Mouse (Mus musculus) testis, adult 2 months (tissue): ENCODE results near the gene Gm5269. TPM values are rescaled to one million over a fixed set of nuclear protein-coding genes. Genes with fewer than 3 reads are reported as not detected.

ENCODE experiments used
- H3K27ac ChIP-seq: fragments of 200-500 bp; 2 replicates; pipeline ENCODE4 v1.5.1; 2012; ENCODE audit warnings: low read depth, low read length; ENCODE audit not compliant: control insufficient read depth, insufficient read depth
- H3K27me3 ChIP-seq: fragments of 200-500 bp; 2 replicates; pipeline ENCODE4 v1.6.1; 2012; ENCODE audit warnings: mild to moderate bottlenecking, low read length, moderate library complexity; ENCODE audit not compliant: control insufficient read depth, insufficient read depth
- H3K36me3 ChIP-seq: fragments of 200-500 bp; 2 replicates; pipeline ENCODE4 v1.6.1; 2012; ENCODE audit warnings: mild to moderate bottlenecking, low read length; ENCODE audit not compliant: control insufficient read depth, insufficient read depth
- H3K4me1 ChIP-seq: fragments of 200-500 bp; 2 replicates; pipeline ENCODE4 v1.6.1; 2012; ENCODE audit warnings: low read length; ENCODE audit not compliant: control insufficient read depth, insufficient read depth
- H3K4me3 ChIP-seq: fragments of 200-500 bp; 2 replicates; pipeline ENCODE4 v1.5.1; 2012; ENCODE audit warnings: low read depth, mild to moderate bottlenecking, low read length, moderate library complexity, mixed read lengths; ENCODE audit not compliant: control insufficient read depth
- CTCF ChIP-seq: fragments of 200-500 bp; IDR thresholded peaks from 2 replicates; pipeline ENCODE4 v1.5.1; 2012; ENCODE audit warnings: low read depth, mild to moderate bottlenecking, inconsistent platforms, low read length, moderate library complexity; ENCODE audit not compliant: control insufficient read depth, insufficient read depth, insufficient replicate concordance
- POLR2A ChIP-seq: fragments of 200-500 bp; IDR thresholded peaks from 2 replicates; pipeline ENCODE4 v1.6.1; 2012; ENCODE audit warnings: low read depth, mild to moderate bottlenecking, inconsistent platforms, low read length, moderate library complexity; ENCODE audit not compliant: control insufficient read depth
- polyA plus RNA-seq: library from polyadenylated mRNA; depleted of rRNA; stranded (reverse); fragments of >200 nt; gene quantifications from 2 replicates; pipeline ENCODE4 v1.2.3, GENCODE M21; 2012; rRNA removed

Gene Gm5269
- not detected in 2 replicates for polyA plus RNA-seq

- Histone ChIP-seq H3K36me3 (no peaks in the 10 kb centered on the region), H3K4me1 (no peaks in the 10 kb centered on the region), H3K27me3 (no peaks in the 10 kb centered on the region), H3K4me3 (no peak within 1 kb of the TSS), H3K27ac (no peak within 1 kb of the TSS)
- no peak for TF ChIP-seq POLR2A
- TF ChIP-seq CTCF: no peak
These were observed at the start of gene Gm5269 for GRCm38 (mm10) chr1:45890173-45890572. TSS of gene Gm5269 (minus strand) at chr1:45890273.

GRCm38 (mm10) chr1:45931127-45931526 is 41.1 kb upstream of the Gm5269 start:
- Histone ChIP-seq H3K27me3 (no peaks in the 10 kb centered on the region), H3K4me1 (peaks cover 3% of the 10 kb centered on the region), H3K36me3 (no peaks in the 10 kb centered on the region), H3K4me3 (no peak overlapping the region), H3K27ac (no peak overlapping the region)
- TF ChIP-seq POLR2A: no peak
- TF ChIP-seq CTCF: no peak

GRCm38 (mm10) chr1:45926911-45927310 is 36.8 kb upstream of the Gm5269 start:
- peaks cover 13% of the 10 kb centered on the region for H3K4me1 ChIP-seq
- no peak overlapping the region for H3K4me3 ChIP-seq
- no peak overlapping the region for H3K27ac ChIP-seq
- no peaks in the 10 kb centered on the region for H3K36me3 ChIP-seq
- TF ChIP-seq CTCF (no peak), POLR2A (no peak)
- 0 out of 2 replicates have a peak, but pooled peaks cover 3% of the 10 kb centered on the region for H3K27me3 ChIP-seq

GRCm38 (mm10) chr1:45926393-45926763 is 36.3 kb upstream of the Gm5269 start, which contains the start of gene Slc40a1:
TSS of gene Slc40a1 (minus strand) at chr1:45926523.
- Histone ChIP-seq H3K36me3 (no peaks in the 10 kb centered on the region), H3K27ac (no peak within 1 kb of the TSS), H3K4me1 (peaks cover 13% of the 10 kb centered on the region), H3K27me3 (0 out of 2 replicates have a peak, but pooled peaks cover 3% of the 10 kb centered on the region), H3K4me3 (peak within 1 kb of the TSS; percentile 90)
- TF ChIP-seq CTCF (no peak), POLR2A (no peak)

GRCm38 (mm10) chr1:45925500-45926392 is 35.7 kb upstream of the Gm5269 start:
- Histone ChIP-seq H3K4me1 (peaks cover 13% of the 10 kb centered on the region), H3K27ac (no peak overlapping the region), H3K36me3 (no peaks in the 10 kb centered on the region), H3K4me3 (peak overlapping the region; percentile 90), H3K27me3 (0 out of 2 replicates have a peak, but pooled peaks cover 3% of the 10 kb centered on the region)
- TF ChIP-seq POLR2A (no peak), CTCF (no peak)

- peaks cover 13% of the 10 kb centered on the region for H3K4me1 ChIP-seq
- no peak overlapping the region for H3K27ac ChIP-seq
- TF ChIP-seq CTCF (no peak), POLR2A (no peak)
- no peaks in the 10 kb centered on the region for H3K36me3 ChIP-seq
- H3K27me3 ChIP-seq: 0 out of 2 replicates have a peak, but pooled peaks cover 3% of the 10 kb centered on the region
- H3K4me3 ChIP-seq: peak overlapping the region; percentile 90
These were observed 35.0 kb upstream of the Gm5269 start for GRCm38 (mm10) chr1:45925131-45925499.

GRCm38 (mm10) chr1:45924516-45924915 is 34.4 kb upstream of the Gm5269 start:
- TF ChIP-seq CTCF (no peak), POLR2A (no peak)
- H3K4me3 ChIP-seq: no peak overlapping the region

More at GRCm38 (mm10) chr1:45924516-45924915, 34.4 kb upstream of the Gm5269 start:
- Histone ChIP-seq H3K27ac (no peak overlapping the region), H3K4me1 (peaks cover 13% of the 10 kb centered on the region), H3K36me3 (no peaks in the 10 kb centered on the region), H3K27me3 (0 out of 2 replicates have a peak, but pooled peaks cover 3% of the 10 kb centered on the region)
